Mouse (Mus musculus): ENCODE data around the gene Prss33.

DNA sequence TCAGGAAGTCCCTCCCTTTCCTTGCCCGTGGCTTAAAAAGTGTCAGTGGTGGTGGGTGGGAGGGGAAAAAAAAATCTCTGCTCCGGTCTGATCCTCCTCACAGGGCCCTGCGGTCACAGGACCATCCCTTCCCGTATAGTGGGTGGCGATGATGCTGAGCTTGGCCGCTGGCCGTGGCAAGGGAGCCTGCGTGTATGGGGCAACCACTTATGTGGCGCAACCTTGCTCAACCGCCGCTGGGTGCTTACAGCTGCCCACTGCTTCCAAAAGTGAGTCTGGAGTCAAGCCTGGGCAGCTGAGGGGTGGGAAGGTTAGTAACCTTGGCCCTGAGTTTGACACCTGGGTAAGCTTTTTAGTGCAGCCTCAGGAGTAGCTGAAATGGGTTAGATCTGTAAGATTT is 32.7 kb upstream of the Prss33 start:
- no peak for TF ChIP-seq CTCF (conservative IDR thresholded peaks at IDR 0.05; ENCODE audit: low read length)
- no peak for TF ChIP-seq POU5F1 (IDR thresholded peaks at IDR 0.05; ENCODE audit: borderline replicate concordance, low read length)
- TF ChIP-seq NANOG (IDR thresholded peaks at IDR 0.05; ENCODE audit: borderline replicate concordance, low read length), result no peak

Measured in E14TG2a.4 (cell line).